Mouse (Mus musculus) macrophage (primary cell): Measurements from ENCODE around the gene Itgax. TPM values are rescaled to one million over a fixed set of nuclear protein-coding genes. Genes with fewer than 3 reads are reported as not detected.

Experiments used
- polyA plus RNA-seq: library from polyadenylated mRNA; stranded (reverse); fragments of 250-400 nt; gene quantifications from 3 replicates; pipeline ENCODE4 v1.2.4, GENCODE M21; 2018; ENCODE audit warnings: inconsistent platforms

The Itgax gene
- polyA plus RNA-seq, 1 experiment from 2014 or later, result 10.4 TPM

Other genes with a start within 250 kb of the Itgax start
- gene Prss53, start 238.6 kb upstream of the Itgax start, polyA plus RNA-seq, result 0.13 TPM in 1 of 3 replicates, not detected in the others
- not detected in 3 replicates for gene Gm21974, start 234.1 kb upstream of the Itgax start, polyA plus RNA-seq
- gene Vkorc1, start 233.9 kb upstream of the Itgax start, polyA plus RNA-seq, result 38.2 to 42.7 TPM (median 41.1 TPM) in 3 replicates
- gene Bckdk, start 225.5 kb upstream of the Itgax start, polyA plus RNA-seq, result 30.8 to 48.5 TPM (median 38.0 TPM) in 3 replicates
- 10.6 to 18.6 TPM (median 16.3 TPM) in 3 replicates for gene Kat8, start 217.0 kb upstream of the Itgax start, polyA plus RNA-seq
- gene Prss8, start 199.4 kb upstream of the Itgax start, polyA plus RNA-seq, result not detected in 3 replicates
- gene Prss36, start 182.8 kb upstream of the Itgax start, polyA plus RNA-seq, result 1.0 to 1.7 TPM (median 1.2 TPM) in 3 replicates
- gene Fus, start 162.1 kb upstream of the Itgax start, polyA plus RNA-seq, result 187 to 395 TPM (median 346 TPM) in 3 replicates
- gene Pycard, start 135.7 kb upstream of the Itgax start, polyA plus RNA-seq, result 19.6 to 111 TPM (median 82.3 TPM) in 3 replicates
- gene Trim72, start 125.6 kb upstream of the Itgax start, polyA plus RNA-seq, result not detected in 3 replicates
- 101 to 216 TPM (median 128 TPM) in 3 replicates for gene Itgam, start 66.9 kb upstream of the Itgax start, polyA plus RNA-seq
- 1.0 to 2.2 TPM (median 1.6 TPM) in 3 replicates for gene Gm49368, start 66.9 kb upstream of the Itgax start, polyA plus RNA-seq
- 0.22 to 0.40 TPM (median 0.32 TPM) in 3 replicates for gene Itgad, start 24.8 kb downstream of the Itgax start, polyA plus RNA-seq
- 1.2 to 2.2 TPM (median 1.7 TPM) in 3 replicates for gene Cox6a2, start 76.8 kb downstream of the Itgax start, polyA plus RNA-seq
- gene Armc5, start 107.8 kb downstream of the Itgax start, polyA plus RNA-seq, result 10.9 to 18.5 TPM (median 17.7 TPM) in 3 replicates
- 5.0 to 5.9 TPM (median 5.6 TPM) in 3 replicates for gene 9130023H24Rik, start 108.5 kb downstream of the Itgax start, polyA plus RNA-seq
- gene Tgfb1i1, start 117.3 kb downstream of the Itgax start, polyA plus RNA-seq, result 0.26 to 0.36 TPM (median 0.30 TPM) in 3 replicates
- 0.52 TPM in 1 of 3 replicates, not detected in the others for gene Slc5a2, start 136.1 kb downstream of the Itgax start, polyA plus RNA-seq
- gene BC017158, start 168.6 kb downstream of the Itgax start, polyA plus RNA-seq, result 16.5 to 20.1 TPM (median 18.5 TPM) in 3 replicates